8 mouse cellular contexts compared by ENCODE assay signal in genomic region chr19:18672498-18672897, GRCm38 (mm10). TPM values are rescaled to one million over a fixed set of nuclear protein-coding genes. Genes with fewer than 3 reads are reported as not detected.
DNase-seq lines count a peak whose midpoint lies in the region; ATAC-seq lines count a peak whose summit lies in the region.
"Had no signal": no experiment of that assay in that cellular context is flagged by ENCODE, and none has a peak within 500 bp of the region (broad histone marks: within the 10 kb centered on the region; RNA-seq: fewer than 3 reads in every experiment).

No protein-coding gene starts in this region.

- peak overlapping the region; percentile 75 for H3K4me2 ChIP-seq in forebrain, embryonic 14.5 days (ENCODE audit: low read length)
- H3K4me2 ChIP-seq in liver, embryonic 12.5 days, result peak overlapping the region; percentile 82

- WGBS in forebrain, embryonic 14.5 days, result 56% methylated on average over 3 of the region's 3 CpGs
- WGBS in liver, embryonic 12.5 days (ENCODE audit: insufficient replicate concordance), result 52% methylated on average over 3 of the region's 3 CpGs

- H3K27ac ChIP-seq in forebrain, embryonic 14.5 days (ENCODE audit: low read depth, low read length), result no peak overlapping the region
- peak overlapping the region; percentile 40; the same call in 1 of the 2 replicates for H3K27ac ChIP-seq in liver, embryonic 12.5 days

- H3K4me1 ChIP-seq in forebrain, embryonic 14.5 days (ENCODE audit: control insufficient read depth, insufficient read depth, low read length), result peaks cover 19% of the 10 kb centered on the region
- H3K4me1 ChIP-seq in liver, embryonic 12.5 days, result peaks cover 50% of the 10 kb centered on the region

- no peak overlapping the region; the same call in 1 of the 2 replicates for H3K9ac ChIP-seq in forebrain, embryonic 14.5 days (ENCODE audit: low read length)
- peak overlapping the region; percentile 91 for H3K9ac ChIP-seq in liver, embryonic 12.5 days

- no peak for ATAC-seq in forebrain, embryonic 14.5 days
- ATAC-seq in liver, embryonic 12.5 days, result no peak
- ATAC-seq in CD4-positive, CD25-positive, alpha-beta regulatory T cell, adult 4 months, result no peak

- peak overlapping the region; percentile 70 for H3K4me3 ChIP-seq in forebrain, embryonic 14.5 days (ENCODE audit: low read depth, low read length)
- H3K4me3 ChIP-seq in liver, embryonic 12.5 days, result peak overlapping the region; percentile 83

- peak; percentile 25 for DNase-seq in lung, postnatal 36 days
- DNase-seq in lung, postnatal 14 days, result no peak
- DNase-seq in forebrain, embryonic 14.5 days (ENCODE audit: low spot score), result peak; percentile 4
- DNase-seq in right cerebral cortex, postnatal 4 days, result no peak
- DNase-seq in layer of hippocampus, postnatal 14 days (ENCODE audit: low spot score in 2 of 2), result no peak
- DNase-seq: adrenal gland, postnatal 36 days had no signal

- no peaks in the 10 kb centered on the region for H3K9me3 ChIP-seq in forebrain, embryonic 14.5 days (replicated peaks; ENCODE audit: control insufficient read depth, low read length)
- H3K9me3 ChIP-seq in liver, embryonic 12.5 days (replicated peaks), result no peaks in the 10 kb centered on the region

- H3K27me3 ChIP-seq in forebrain, embryonic 14.5 days (replicated peaks; ENCODE audit: control insufficient read depth, insufficient read depth, low read length), result no peaks in the 10 kb centered on the region
- no peaks in the 10 kb centered on the region for H3K27me3 ChIP-seq in liver, embryonic 12.5 days (replicated peaks)

- H3K36me3 ChIP-seq in forebrain, embryonic 14.5 days (ENCODE audit: control insufficient read depth, insufficient read depth, low read length), result no peaks in the 10 kb centered on the region
- peaks cover 4% of the 10 kb centered on the region; the same call in 1 of the 2 replicates for H3K36me3 ChIP-seq in liver, embryonic 12.5 days

RNA-seq across cellular contexts. Expression of gene Carnmt1, which starts 1.9 kb away (rescaled TPM):
- polyA plus RNA-seq in forebrain, embryonic 14.5 days (2014; fragmentation: Nextera tagmentation; extraction: Ambion mirVana), result 13.8 and 15.1 TPM in 2 replicates
- polyA plus RNA-seq in liver, embryonic 12.5 days (2016; fragmentation: Nextera tagmentation; extraction: Ambion mirVana), result 45.4 and 46.8 TPM in 2 replicates
- total RNA-seq in layer of hippocampus, postnatal 14 days (2021), result 10 to 100 TPM in 1 of 2 experiments, 1 to 10 TPM in 1; 9.2 to 11.9 TPM
- 1 to 10 TPM; 2.2 to 3.5 TPM for polyA plus RNA-seq in CD4-positive, CD25-positive, alpha-beta regulatory T cell, adult 4 months (2017; shearing (Covaris generic))

RNA-seq across cellular contexts. Expression of gene D030056L22Rik, which starts 40.5 kb away (rescaled TPM):
- polyA plus RNA-seq in forebrain, embryonic 14.5 days (2014; fragmentation: Nextera tagmentation; extraction: Ambion mirVana), result 84.1 and 86.4 TPM in 2 replicates
- 50.8 and 53.0 TPM in 2 replicates for polyA plus RNA-seq in liver, embryonic 12.5 days (2016; fragmentation: Nextera tagmentation; extraction: Ambion mirVana)
- total RNA-seq in layer of hippocampus, postnatal 14 days (2021), result 10 to 100 TPM; 21.2 to 22.3 TPM
- 1 to 10 TPM; 1.5 to 3.5 TPM for polyA plus RNA-seq in CD4-positive, CD25-positive, alpha-beta regulatory T cell, adult 4 months (2017; shearing (Covaris generic))

RNA-seq across cellular contexts. Expression of gene Nmrk1, which starts 40.7 kb away (rescaled TPM):
- 2.1 and 2.2 TPM in 2 replicates for polyA plus RNA-seq in forebrain, embryonic 14.5 days (2014; fragmentation: Nextera tagmentation; extraction: Ambion mirVana)
- polyA plus RNA-seq in liver, embryonic 12.5 days (2016; fragmentation: Nextera tagmentation; extraction: Ambion mirVana), result 6.3 and 7.2 TPM in 2 replicates
- 10 to 100 TPM in 1 of 2 experiments, 1 to 10 TPM in 1; 8.6 to 10.2 TPM for total RNA-seq in layer of hippocampus, postnatal 14 days (2021)
- 1 to 10 TPM; 7.4 to 8.1 TPM for polyA plus RNA-seq in CD4-positive, CD25-positive, alpha-beta regulatory T cell, adult 4 months (2017; shearing (Covaris generic))

RNA-seq across cellular contexts. Expression of gene Ostf1, which starts 40.9 kb away (rescaled TPM):
- polyA plus RNA-seq in forebrain, embryonic 14.5 days (2014; fragmentation: Nextera tagmentation; extraction: Ambion mirVana), result 39.7 and 40.6 TPM in 2 replicates
- polyA plus RNA-seq in liver, embryonic 12.5 days (2016; fragmentation: Nextera tagmentation; extraction: Ambion mirVana), result 60.8 and 65.1 TPM in 2 replicates
- 10 to 100 TPM; 33.2 to 39.3 TPM for total RNA-seq in layer of hippocampus, postnatal 14 days (2021)
- 100 to 1,000 TPM; 100 to 103 TPM for polyA plus RNA-seq in CD4-positive, CD25-positive, alpha-beta regulatory T cell, adult 4 months (2017; shearing (Covaris generic))

Comparison
In these comparisons a context has a peak if more than half of its experiments do, and no peak if none do; other contexts are left out.
1. DNase-seq: peak in lung, postnatal 36 days (single experiment) and forebrain, embryonic 14.5 days (single experiment); none in lung, postnatal 14 days (single experiment), right cerebral cortex, postnatal 4 days (single experiment) and layer of hippocampus, postnatal 14 days (0 of 2).
2. RNA of gene D030056L22Rik, which starts 40.5 kb away (polyA plus RNA-seq): 84.1 to 86.4 TPM in forebrain, embryonic 14.5 days and 50.8 to 53.0 TPM in liver, embryonic 12.5 days; 1.5 to 3.5 TPM in CD4-positive, CD25-positive, alpha-beta regulatory T cell, adult 4 months; every median in the first group is over 10 times any median in the second.